Mouse (Mus musculus) gastrocnemius, adult 8-10 months (tissue): Measurements from ENCODE around the gene Cntnap2. TPM values are rescaled to one million over a fixed set of nuclear protein-coding genes. Genes with fewer than 3 reads are reported as not detected.
"Not testable (repeated sequence)": the region's sequence is repeated elsewhere in the genome, so short reads cannot be mapped to it uniquely, and the experiment has no call there.

Experiments used
- DNase-seq, 2 experiments: peaks; one replicate each; pipeline ENCODE4 v3.0.0; 2022; ENCODE audit warnings: low spot score in 2 of 2
- total RNA-seq, 4 experiments: library from RNA; stranded (reverse); gene quantifications; 2 replicates each; pipeline ENCODE4 v1.2.4; 2022

Cntnap2 gene
- total RNA-seq, 4 experiments from 2014 or later, result 4.4 to 9.3 (median 6.0) TPM

DNA sequence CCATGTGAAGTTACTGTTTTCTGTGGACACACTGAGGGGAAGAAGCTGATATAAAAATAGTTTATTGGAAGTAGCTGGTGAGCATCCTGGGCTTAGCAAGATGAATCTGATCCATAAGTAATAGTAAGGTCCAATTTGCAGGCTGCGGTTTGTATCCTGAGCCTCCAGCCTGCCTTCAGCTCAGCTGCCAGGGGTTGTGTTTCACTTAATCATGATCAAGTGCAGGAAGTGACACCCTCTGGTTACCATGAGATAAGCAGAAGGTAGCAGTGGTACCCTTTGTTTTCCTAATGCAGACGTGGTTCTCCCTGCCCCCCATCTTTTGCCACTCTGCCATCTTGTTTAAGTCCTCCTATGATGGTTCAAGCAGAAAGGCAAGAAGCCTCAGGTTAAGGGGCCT lies 1181.2 kb downstream of the Cntnap2 start:
- no peak for DNase-seq

GRCm38 (mm10) chr6:46263171-46263570 lies 1204.0 kb downstream of the Cntnap2 start:
- DNase-seq, result no peak

- DNase-seq, result no peak
Observed at GRCm38 (mm10) chr6:46346946-46347345, 1287.8 kb downstream of the Cntnap2 start.

- no peak for DNase-seq
Observed at GRCm38 (mm10) chr6:46361091-46361490, 1301.9 kb downstream of the Cntnap2 start.

DNA sequence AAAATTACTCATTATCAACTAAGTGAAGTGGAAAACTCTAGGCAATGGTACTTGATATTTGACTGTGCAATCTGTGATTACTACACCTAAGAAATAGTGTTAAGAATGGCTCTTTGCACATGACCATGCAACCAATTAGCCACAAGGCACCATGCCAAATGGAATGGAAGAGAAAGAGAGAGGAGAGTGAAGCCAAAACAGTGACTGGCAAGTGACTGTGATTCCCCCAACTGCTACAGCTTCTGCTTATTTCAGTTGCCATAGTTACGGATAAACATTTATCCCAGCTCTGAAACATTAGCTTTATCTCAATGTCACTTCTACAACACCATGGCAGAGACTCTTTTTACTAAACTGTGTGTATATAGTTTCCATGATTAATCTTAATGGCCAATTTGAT lies 1303.0 kb downstream of the Cntnap2 start:
- no peak for DNase-seq

- no peak for DNase-seq
Observed at GRCm38 (mm10) chr6:46398725-46399589, 1339.8 kb downstream of the Cntnap2 start.

DNA sequence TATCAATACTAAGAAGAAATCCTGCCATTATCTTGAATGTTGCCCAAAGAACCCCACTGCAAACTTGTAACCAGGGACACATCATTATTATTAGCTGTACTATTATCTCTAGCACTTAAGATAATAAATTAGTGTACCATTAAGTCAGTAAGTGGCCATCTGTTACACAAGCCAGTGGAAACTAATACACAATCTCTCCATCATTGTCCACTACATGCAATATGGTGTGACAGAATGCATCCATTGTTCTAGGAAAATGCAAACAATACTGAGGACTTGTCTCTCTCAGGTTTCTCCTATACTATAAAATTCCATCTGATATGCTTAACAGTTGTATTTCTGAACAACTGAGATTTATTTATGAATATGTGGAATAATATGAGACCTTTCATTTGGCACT lies 1355.0 kb downstream of the Cntnap2 start:
- DNase-seq, result no peak

GRCm38 (mm10) chr6:46414562-46414961 lies 1355.4 kb downstream of the Cntnap2 start:
- DNase-seq, result no peak

DNA sequence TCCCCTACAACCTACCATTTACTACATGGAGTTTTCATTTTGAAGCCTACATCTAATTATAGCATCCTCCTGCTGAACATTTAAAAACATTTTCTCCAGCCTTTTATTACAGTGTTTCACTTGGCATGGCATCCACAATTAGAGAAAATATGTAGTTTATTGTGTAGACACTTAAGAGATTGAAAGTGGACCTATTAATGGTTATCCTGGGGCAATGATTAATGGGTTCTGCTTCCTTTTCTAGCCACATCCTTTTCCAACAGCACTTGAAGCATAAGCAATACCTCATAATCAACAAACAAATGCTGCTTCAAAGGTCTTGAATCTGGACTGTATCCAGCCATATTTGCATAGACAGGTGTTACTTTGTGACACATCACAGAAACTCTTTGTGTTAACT lies 1360.7 kb downstream of the Cntnap2 start:
- DNase-seq, result no peak

DNA sequence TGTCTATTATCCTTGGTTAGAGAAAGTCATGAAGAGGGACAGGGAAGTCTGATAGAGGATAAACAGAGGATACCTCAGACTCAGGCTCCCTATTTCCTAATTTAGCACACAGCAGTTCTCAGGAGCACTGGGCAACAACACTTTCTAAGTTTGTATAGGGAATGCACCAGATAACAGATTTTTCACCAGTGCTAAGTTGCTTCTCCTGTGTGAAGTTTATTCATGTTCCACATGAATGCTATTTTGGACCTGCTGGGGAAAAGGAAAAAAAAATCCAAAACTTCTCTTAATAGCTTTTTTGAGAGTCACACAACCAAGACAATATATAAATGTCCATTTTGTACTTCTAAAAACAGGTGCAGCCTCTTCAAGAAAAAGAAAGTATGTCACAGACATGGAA lies 1361.2 kb downstream of the Cntnap2 start:
- no peak for DNase-seq

DNA sequence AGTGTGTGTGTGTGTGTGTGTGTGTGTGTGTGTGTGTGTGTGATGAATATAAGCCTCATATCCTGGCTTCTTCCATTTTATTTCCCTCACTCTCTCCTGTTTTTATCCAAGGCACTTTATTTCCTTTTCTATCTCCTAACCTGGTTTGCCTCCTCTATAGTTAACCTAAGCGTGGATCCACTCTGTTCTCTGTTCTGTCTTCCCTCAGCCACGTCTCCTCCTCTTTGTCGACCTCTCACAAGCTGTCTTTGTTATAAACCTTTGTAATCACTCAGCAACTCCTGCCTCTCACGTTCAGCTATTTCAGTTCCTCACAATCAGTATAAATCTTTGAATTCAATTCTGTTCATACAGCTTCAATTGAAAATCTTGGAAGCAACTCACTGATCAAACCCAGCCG lies 1369.1 kb downstream of the Cntnap2 start:
- no peak for DNase-seq

DNA sequence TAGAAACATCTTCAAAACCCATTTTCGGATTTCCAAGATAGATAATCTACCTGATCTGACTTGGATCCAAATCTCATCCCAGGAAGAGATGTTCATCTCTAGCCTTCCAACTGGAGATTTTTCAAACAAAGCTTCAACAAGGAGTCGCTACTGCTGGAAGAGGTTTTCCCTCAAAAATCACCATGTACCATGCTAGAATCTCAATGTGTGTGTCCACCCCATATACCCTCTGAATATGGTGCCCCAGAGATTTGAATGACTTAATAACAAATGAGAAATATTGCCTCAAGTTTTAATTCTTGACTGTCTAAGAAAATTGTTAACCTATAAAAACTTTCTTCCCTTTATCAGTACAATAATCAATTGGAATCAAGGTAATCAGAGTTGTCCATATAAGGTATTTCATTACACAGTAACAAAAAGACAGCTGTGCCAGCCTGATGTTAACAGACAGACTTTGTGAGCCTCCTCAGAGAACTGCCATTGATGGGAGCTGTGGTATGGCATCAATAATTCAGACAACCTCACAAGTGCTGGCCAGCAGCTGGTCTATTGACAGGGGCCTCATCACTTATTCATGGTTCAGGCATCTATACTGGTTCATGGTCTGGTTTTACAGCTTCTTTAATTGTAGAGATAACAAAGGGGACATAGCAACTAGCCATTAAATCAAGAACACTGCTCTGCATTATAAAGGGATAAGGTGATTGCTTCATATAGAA lies 1391.9 kb downstream of the Cntnap2 start:
- DNase-seq, result no peak

GRCm38 (mm10) chr6:46472683-46473082 lies 1413.5 kb downstream of the Cntnap2 start:
- no peak for DNase-seq

DNA sequence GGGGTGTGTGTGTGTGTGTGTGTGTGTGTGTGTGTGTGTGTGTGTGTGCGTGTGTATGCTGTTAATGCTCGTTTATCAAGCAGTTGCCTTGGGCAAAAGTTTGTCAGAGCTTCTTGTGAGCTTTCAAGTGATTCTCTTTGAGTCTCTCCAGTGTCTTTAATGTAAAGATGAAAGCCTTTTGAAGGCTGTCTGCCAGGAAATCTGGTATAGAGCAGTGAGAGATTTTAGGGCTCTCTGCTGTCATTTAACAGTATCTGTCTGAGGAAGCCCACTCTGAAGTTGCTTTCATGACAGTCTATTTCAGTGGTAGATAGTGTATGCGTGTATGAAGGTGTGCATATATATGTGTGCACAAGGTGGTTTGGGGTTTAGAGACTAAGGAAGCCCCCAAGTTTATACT lies 1425.2 kb downstream of the Cntnap2 start:
- DNase-seq, result no peak

- DNase-seq, result no peak
Observed at GRCm38 (mm10) chr6:46502786-46503185, 1443.6 kb downstream of the Cntnap2 start.

- DNase-seq, result no peak
Observed at GRCm38 (mm10) chr6:46512841-46513240, 1453.7 kb downstream of the Cntnap2 start.

- DNase-seq, result not testable (repeated sequence)
Observed at GRCm38 (mm10) chr6:46537586-46537985, 1478.4 kb downstream of the Cntnap2 start.

- no peak for DNase-seq
Observed at GRCm38 (mm10) chr6:46563470-46563869, 1504.3 kb downstream of the Cntnap2 start.

GRCm38 (mm10) chr6:46575055-46575454 lies 1515.9 kb downstream of the Cntnap2 start:
- DNase-seq, result no peak

- DNase-seq, result no peak
Observed at GRCm38 (mm10) chr6:46612365-46612764, 1553.2 kb downstream of the Cntnap2 start.

- no peak for DNase-seq
Observed at GRCm38 (mm10) chr6:46612872-46613271, 1553.7 kb downstream of the Cntnap2 start.

- DNase-seq, result no peak
Observed at GRCm38 (mm10) chr6:46669018-46669417, 1609.9 kb downstream of the Cntnap2 start.

GRCm38 (mm10) chr6:46675081-46675480 lies 1615.9 kb downstream of the Cntnap2 start:
- no peak for DNase-seq
